Mouse (Mus musculus) liver, adult 2 months (tissue): ENCODE results near the gene Tagap.

Experiments used
- CTCF ChIP-seq: fragments of 200-500 bp; IDR thresholded peaks from 2 replicates; pipeline ENCODE4 v1.5.1; 2011; ENCODE audit warnings: low read depth, low read length, control low read depth
- POLR2A ChIP-seq: fragments of 200-500 bp; IDR thresholded peaks from 2 replicates; pipeline ENCODE4 v1.6.1; 2011; ENCODE audit warnings: low read length, control low read depth; ENCODE audit not compliant: insufficient read depth; ENCODE audit errors: extremely low read depth

DNA sequence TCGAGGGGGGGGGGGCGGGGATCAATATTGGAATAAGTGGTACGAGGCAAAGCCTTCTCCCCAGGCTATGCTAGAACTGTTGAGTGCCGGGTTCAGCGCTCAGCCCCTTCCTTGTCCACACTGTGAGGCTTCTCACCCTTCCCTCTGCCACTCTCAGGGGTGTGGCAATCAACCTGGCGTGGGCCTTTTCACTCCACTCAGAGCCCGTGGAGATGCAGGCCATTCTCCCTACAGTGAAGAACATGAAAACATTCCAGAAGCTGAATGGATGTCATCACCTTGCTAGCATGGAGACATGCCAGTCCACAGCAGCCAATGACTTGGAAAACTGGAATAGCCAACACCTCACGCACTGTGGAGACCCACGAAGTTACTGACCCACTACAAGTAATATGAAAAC, 10.0 kb upstream of the Tagap start:
- TF ChIP-seq CTCF (no peak), POLR2A (no peak)
